Mouse (Mus musculus): ENCODE results near the gene Vav1. TPM values are rescaled to one million over a fixed set of nuclear protein-coding genes. Genes with fewer than 3 reads are reported as not detected.
"Not testable (repeated sequence)": the region's sequence is repeated elsewhere in the genome, so short reads cannot be mapped to it uniquely, and the experiment has no call there.

Gene Vav1
- polyA plus RNA-seq, 1 experiment from 2014 or later: 2.0 TPM

DNA sequence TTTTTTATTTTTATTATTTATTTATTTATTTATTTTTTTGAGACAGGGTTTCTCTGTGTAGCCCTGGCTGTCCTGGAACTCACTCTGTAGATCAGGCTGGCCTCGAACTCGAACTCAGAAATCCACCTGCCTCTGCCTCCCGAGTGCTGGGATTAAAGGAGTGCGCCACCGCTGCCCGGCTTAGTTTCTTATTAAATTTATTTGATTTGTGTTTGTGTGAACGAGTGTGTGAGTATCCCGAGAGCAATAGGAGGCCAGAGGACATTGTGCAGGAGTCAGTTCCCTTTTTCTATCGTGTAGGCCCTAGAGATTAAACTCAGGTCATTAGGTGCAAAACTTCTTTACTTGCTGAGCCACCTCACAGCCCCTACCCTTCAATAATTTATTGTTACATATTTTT is 56.3 kb downstream of the Vav1 start:
- not testable (repeated sequence) for H3K9ac ChIP-seq; H3K27ac ChIP-seq; H3K4me3 ChIP-seq; H3K36me3 ChIP-seq; H3K4me1 ChIP-seq; H3K9me3 ChIP-seq (replicated peaks); H3K27me3 ChIP-seq
- WGBS: 73% methylated on average over 9 of the region's 9 CpGs
- 0 out of 2 replicates have a peak overlapping the region, but pooled peaks have one; percentile 8 for H3K4me2 ChIP-seq (replicated peaks)
- ATAC-seq (ENCODE audit: low FRiP score): peak; percentile 25; the same call in 1 of the 2 replicates

GRCm38 (mm10) chr17:57335673-57336303 is 56.9 kb downstream of the Vav1 start:
- Histone ChIP-seq H3K27ac (no peak overlapping the region), H3K4me3 (no peak overlapping the region), H3K4me1 (no peaks in the 10 kb centered on the region), H3K36me3 (no peaks in the 10 kb centered on the region), H3K9ac (no peak overlapping the region), H3K27me3 (no peaks in the 10 kb centered on the region), H3K4me2 (replicated peaks) (no peak overlapping the region), H3K9me3 (replicated peaks) (no peaks in the 10 kb centered on the region)
- 13% methylated on average over 11 of the region's 11 CpGs for WGBS
- ATAC-seq (ENCODE audit: low FRiP score): peak; percentile 87

DNA sequence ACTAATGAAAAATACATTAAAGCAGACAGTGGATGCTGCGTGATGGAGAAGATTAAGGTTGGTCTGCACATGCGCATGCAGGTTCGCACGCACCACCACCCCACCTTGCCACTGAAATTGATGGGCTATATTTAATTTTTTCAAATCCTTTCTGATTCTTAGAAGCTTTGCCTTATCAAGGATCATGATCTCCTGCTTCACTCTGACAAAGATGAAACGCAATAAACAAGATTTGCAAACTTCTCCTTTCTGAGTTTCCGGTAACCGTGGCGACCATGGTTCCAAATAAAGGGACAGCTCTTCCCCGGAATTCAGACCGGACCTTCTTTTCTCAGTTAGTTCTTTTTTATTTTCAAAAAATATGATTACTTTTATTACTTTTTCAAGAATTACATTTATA is 59.1 kb downstream of the Vav1 start:
- WGBS: 88% methylated on average over 10 of the region's 10 CpGs
- no peak overlapping the region for H3K27ac ChIP-seq
- no peak overlapping the region for H3K4me2 ChIP-seq (replicated peaks)
- H3K9me3 ChIP-seq (replicated peaks): 0 out of 2 replicates have a peak, but pooled peaks cover 2% of the 10 kb centered on the region
- H3K4me1 ChIP-seq: no peaks in the 10 kb centered on the region
- no peak overlapping the region for H3K9ac ChIP-seq
- no peak for ATAC-seq (ENCODE audit: low FRiP score)
- H3K27me3 ChIP-seq: no peaks in the 10 kb centered on the region
- no peaks in the 10 kb centered on the region for H3K36me3 ChIP-seq
- H3K4me3 ChIP-seq: no peak overlapping the region

- no peak overlapping the region for H3K9ac ChIP-seq
- 0 out of 2 replicates have a peak, but pooled peaks cover 2% of the 10 kb centered on the region for H3K9me3 ChIP-seq (replicated peaks)
- ATAC-seq (ENCODE audit: low FRiP score): no peak
- no peaks in the 10 kb centered on the region for H3K4me1 ChIP-seq
- H3K36me3 ChIP-seq: no peaks in the 10 kb centered on the region
- H3K4me2 ChIP-seq (replicated peaks): no peak overlapping the region
- 76% methylated on average over 9 of the region's 9 CpGs for WGBS
- no peak overlapping the region for H3K4me3 ChIP-seq
- no peaks in the 10 kb centered on the region for H3K27me3 ChIP-seq
- H3K27ac ChIP-seq: no peak overlapping the region
These were observed 60.4 kb downstream of the Vav1 start for GRCm38 (mm10) chr17:57339298-57339697.

DNA sequence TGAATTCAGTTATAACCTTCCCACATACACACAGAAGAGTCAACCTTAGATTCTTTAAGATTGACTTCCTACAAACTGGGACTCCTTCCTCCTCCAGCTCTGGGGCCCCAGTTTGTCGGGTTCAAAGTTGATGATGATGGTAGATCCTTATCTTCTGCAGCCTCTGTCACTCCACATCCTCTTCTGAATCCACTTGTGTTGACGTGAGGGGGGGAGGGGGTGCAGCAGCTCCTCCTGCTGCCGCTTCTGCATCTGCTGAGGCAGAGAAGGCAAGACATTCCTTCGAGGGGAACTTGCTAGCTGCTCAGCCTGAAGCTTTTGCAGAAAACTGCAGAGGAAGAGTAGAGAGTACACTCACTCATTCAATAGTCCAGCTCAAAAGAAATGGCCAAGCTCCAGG is 62.7 kb downstream of the Vav1 start:
- Histone ChIP-seq H3K27me3 (no peaks in the 10 kb centered on the region), H3K9ac (no peak overlapping the region), H3K9me3 (replicated peaks) (0 out of 2 replicates have a peak, but pooled peaks cover 2% of the 10 kb centered on the region), H3K4me1 (no peaks in the 10 kb centered on the region), H3K27ac (no peak overlapping the region), H3K4me3 (no peak overlapping the region), H3K36me3 (no peaks in the 10 kb centered on the region), H3K4me2 (replicated peaks) (no peak overlapping the region)
- no peak for ATAC-seq (ENCODE audit: low FRiP score)
- 81% methylated on average over 4 of the region's 4 CpGs for WGBS

GRCm38 (mm10) chr17:57344029-57344707 is 65.3 kb downstream of the Vav1 start:
- no peak overlapping the region for H3K9ac ChIP-seq
- no peaks in the 10 kb centered on the region for H3K27me3 ChIP-seq
- no peak overlapping the region for H3K4me2 ChIP-seq (replicated peaks)
- ATAC-seq (ENCODE audit: low FRiP score): no peak
- no peak overlapping the region for H3K4me3 ChIP-seq
- H3K4me1 ChIP-seq: no peaks in the 10 kb centered on the region
- no peaks in the 10 kb centered on the region for H3K36me3 ChIP-seq
- WGBS: 72% methylated on average over 2 of the region's 2 CpGs
- 0 out of 2 replicates have a peak, but pooled peaks cover 2% of the 10 kb centered on the region for H3K9me3 ChIP-seq (replicated peaks)
- H3K27ac ChIP-seq: no peak overlapping the region

- 77% methylated on average over 6 of the region's 6 CpGs for WGBS
- H3K9me3 ChIP-seq (replicated peaks): no peaks in the 10 kb centered on the region
- no peaks in the 10 kb centered on the region for H3K36me3 ChIP-seq
- no peak for ATAC-seq (ENCODE audit: low FRiP score)
- H3K27me3 ChIP-seq: no peaks in the 10 kb centered on the region
- H3K9ac ChIP-seq: no peak overlapping the region
- H3K4me3 ChIP-seq: no peak overlapping the region
- H3K27ac ChIP-seq: no peak overlapping the region
- no peaks in the 10 kb centered on the region for H3K4me1 ChIP-seq
- no peak overlapping the region for H3K4me2 ChIP-seq (replicated peaks)
These were observed 68.1 kb downstream of the Vav1 start for GRCm38 (mm10) chr17:57347017-57347416.

- no peaks in the 10 kb centered on the region for H3K9me3 ChIP-seq (replicated peaks)
- H3K27ac ChIP-seq: no peak overlapping the region
- ATAC-seq (ENCODE audit: low FRiP score): no peak
- H3K9ac ChIP-seq: no peak overlapping the region
- H3K36me3 ChIP-seq: no peaks in the 10 kb centered on the region
- H3K4me3 ChIP-seq: no peak overlapping the region
- H3K4me1 ChIP-seq: no peaks in the 10 kb centered on the region
- no peaks in the 10 kb centered on the region for H3K27me3 ChIP-seq
- no peak overlapping the region for H3K4me2 ChIP-seq (replicated peaks)
- 84% methylated on average over 2 of the region's 2 CpGs for WGBS
These were observed 68.9 kb downstream of the Vav1 start for GRCm38 (mm10) chr17:57347781-57348180.

- Histone ChIP-seq H3K27me3 (no peaks in the 10 kb centered on the region), H3K27ac (no peak overlapping the region), H3K36me3 (no peaks in the 10 kb centered on the region), H3K4me2 (replicated peaks) (no peak overlapping the region), H3K9ac (no peak overlapping the region), H3K9me3 (replicated peaks) (no peaks in the 10 kb centered on the region), H3K4me3 (no peak overlapping the region), H3K4me1 (no peaks in the 10 kb centered on the region)
- WGBS: 64% methylated on average over 5 of the region's 5 CpGs
- ATAC-seq (ENCODE audit: low FRiP score): no peak
These were observed 70.2 kb downstream of the Vav1 start for GRCm38 (mm10) chr17:57349067-57349466.

DNA sequence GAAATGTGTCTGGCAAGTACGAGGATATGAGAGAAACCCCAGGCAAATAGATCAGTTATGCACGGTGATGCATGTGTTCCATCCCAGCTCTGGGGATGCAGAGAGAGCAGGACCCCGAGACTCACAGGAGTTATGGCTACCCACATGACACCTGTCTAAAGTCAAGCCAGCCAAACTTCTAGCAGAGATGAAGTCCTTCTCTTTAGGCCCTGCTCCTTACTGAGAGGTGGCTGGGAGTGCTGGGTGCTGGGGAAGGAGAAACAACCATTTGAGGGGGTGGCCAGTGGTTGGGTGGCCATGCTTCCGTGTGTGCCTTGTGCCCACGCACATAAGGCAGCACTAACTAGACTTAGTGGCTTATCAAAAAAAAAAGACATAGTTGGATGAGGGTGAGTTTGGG is 71.3 kb downstream of the Vav1 start:
- Histone ChIP-seq H3K27ac (no peak overlapping the region), H3K36me3 (no peaks in the 10 kb centered on the region), H3K4me1 (no peaks in the 10 kb centered on the region), H3K9ac (no peak overlapping the region), H3K27me3 (no peaks in the 10 kb centered on the region), H3K4me3 (no peak overlapping the region), H3K4me2 (replicated peaks) (no peak overlapping the region), H3K9me3 (replicated peaks) (no peaks in the 10 kb centered on the region)
- 94% methylated on average over 5 of the region's 5 CpGs for WGBS
- ATAC-seq (ENCODE audit: low FRiP score): no peak

GRCm38 (mm10) chr17:57351107-57351506 is 72.2 kb downstream of the Vav1 start:
- no peak overlapping the region for H3K27ac ChIP-seq
- ATAC-seq (ENCODE audit: low FRiP score): no peak
- H3K4me2 ChIP-seq (replicated peaks): no peak overlapping the region
- no peak overlapping the region for H3K4me3 ChIP-seq
- WGBS: 90% methylated on average over 9 of the region's 9 CpGs
- H3K27me3 ChIP-seq: no peaks in the 10 kb centered on the region
- H3K9me3 ChIP-seq (replicated peaks): no peaks in the 10 kb centered on the region
- no peaks in the 10 kb centered on the region for H3K36me3 ChIP-seq
- H3K4me1 ChIP-seq: no peaks in the 10 kb centered on the region
- no peak overlapping the region for H3K9ac ChIP-seq

DNA sequence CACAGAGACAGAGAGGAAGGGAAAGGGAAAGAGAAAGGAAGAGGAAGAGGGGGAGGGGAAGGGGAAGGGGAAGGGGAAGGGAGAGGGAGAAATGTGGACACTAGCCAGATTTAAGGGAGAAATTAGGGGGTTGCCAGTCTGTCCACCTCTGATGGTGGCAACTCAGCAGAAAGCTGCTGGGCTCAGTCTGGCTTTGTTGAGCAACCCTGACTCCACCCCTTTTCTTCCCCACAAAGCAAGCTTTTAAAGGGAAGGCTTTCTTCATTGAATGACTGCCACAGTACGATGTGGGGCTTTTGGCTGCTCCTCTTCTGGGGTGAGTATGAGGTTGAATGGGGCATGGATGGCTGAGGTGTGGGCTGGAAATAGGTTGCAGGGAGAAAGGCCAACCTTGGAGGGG is 79.5 kb downstream of the Vav1 start, which contains the start of gene Adgre1:
Gene Adgre1, plus strand, starts transcription at position 251 of the 400 bp plus-strand sequence.
- Histone ChIP-seq H3K4me3 (no peak within 1 kb of the TSS), H3K4me2 (replicated peaks) (no peak within 1 kb of the TSS), H3K9me3 (replicated peaks) (no peaks in the 10 kb centered on the region), H3K27me3 (no peaks in the 10 kb centered on the region), H3K36me3 (no peaks in the 10 kb centered on the region), H3K4me1 (no peaks in the 10 kb centered on the region), H3K27ac (no peak within 1 kb of the TSS), H3K9ac (no peak within 1 kb of the TSS)
- no peak for ATAC-seq (ENCODE audit: low FRiP score)
- 9% methylated on average over 1 of the region's 1 CpGs for WGBS
